Mouse (Mus musculus) erythroblast, adult 5-6 weeks (primary cell): Measurements from ENCODE around the gene Fbxl22. TPM values are rescaled to one million over a fixed set of nuclear protein-coding genes. Genes with fewer than 3 reads are reported as not detected.

Experiments used
- ATAC-seq: replicated peaks from 2 replicates; pipeline ENCODE4 v1.8.0; 2016; ENCODE audit warnings: moderate number of reproducible peaks, mild to moderate bottlenecking, moderate TSS enrichment, inconsistent platforms; ENCODE audit not compliant: poor library complexity, low FRiP score, severe bottlenecking
- total RNA-seq, 2 experiments: library from RNA; stranded (forward) in 1 of 2; stranded (reverse) in 1 of 2; fragments of 150-400 nt in 1 of 2; fragments of 200-764, 138-1000 nt in 1 of 2; gene quantifications; 2 replicates each; pipeline versions ENCODE4 v1.2.3 to v1.2.4; 2015 to 2017; ENCODE audit warnings: low replicate concordance in 2 of 2

Fbxl22 gene
- total RNA-seq, 2 experiments from 2014 or later, result 0.26 TPM; not detected in 1

- ATAC-seq, result no peak
Observed at GRCm38 (mm10) chr9:66508890-66509399, 5.4 kb downstream of the Fbxl22 start.

- ATAC-seq, result no peak
Observed at GRCm38 (mm10) chr9:66507684-66508083, 6.7 kb downstream of the Fbxl22 start.

GRCm38 (mm10) chr9:66506424-66506823 lies 8.0 kb downstream of the Fbxl22 start:
- no peak for ATAC-seq

GRCm38 (mm10) chr9:66506011-66506410 lies 8.4 kb downstream of the Fbxl22 start:
- no peak; the same call in 1 of the 2 replicates for ATAC-seq

GRCm38 (mm10) chr9:66505141-66505917 lies 9.1 kb downstream of the Fbxl22 start:
- peak; percentile 90 for ATAC-seq

GRCm38 (mm10) chr9:66504518-66504917 lies 9.9 kb downstream of the Fbxl22 start:
- 0 out of 2 replicates have a peak, but pooled peaks have one; percentile 0 for ATAC-seq

GRCm38 (mm10) chr9:66503879-66504411 lies 10.4 kb downstream of the Fbxl22 start:
- ATAC-seq, result peak; percentile 64

GRCm38 (mm10) chr9:66501248-66501647 lies 13.1 kb downstream of the Fbxl22 start:
- ATAC-seq, result no peak

GRCm38 (mm10) chr9:66493992-66494391 lies 20.4 kb downstream of the Fbxl22 start:
- ATAC-seq, result no peak

GRCm38 (mm10) chr9:66492361-66492760 lies 22.0 kb downstream of the Fbxl22 start:
- no peak for ATAC-seq

GRCm38 (mm10) chr9:66488786-66489185 lies 25.6 kb downstream of the Fbxl22 start:
- no peak for ATAC-seq

GRCm38 (mm10) chr9:66483429-66483828 lies 31.0 kb downstream of the Fbxl22 start:
- no peak for ATAC-seq

GRCm38 (mm10) chr9:66477785-66478184 lies 36.6 kb downstream of the Fbxl22 start:
- no peak for ATAC-seq

- ATAC-seq, result peak; percentile 73
Observed at GRCm38 (mm10) chr9:66465087-66465486, 49.3 kb downstream of the Fbxl22 start.

Other genes starting within 250 kb of the Fbxl22 start
- gene Herc1, start 164.1 kb downstream of the Fbxl22 start, total RNA-seq (2015; ENCODE audit: low replicate concordance), result 543 and 570 TPM in 2 replicates
- gene Herc1, start 164.1 kb downstream of the Fbxl22 start, total RNA-seq (2017; ENCODE audit: low replicate concordance), result 1,171 and 1,293 TPM in 2 replicates
- gene Usp3, start 78.5 kb upstream of the Fbxl22 start, total RNA-seq (2015; ENCODE audit: low replicate concordance), result 13.6 and 24.6 TPM in 2 replicates
- gene Usp3, start 78.5 kb upstream of the Fbxl22 start, total RNA-seq (2017; ENCODE audit: low replicate concordance), result 29.6 and 31.6 TPM in 2 replicates
- 1.5 and 4.6 TPM in 2 replicates for gene Car12, start 199.1 kb upstream of the Fbxl22 start, total RNA-seq (2015; ENCODE audit: low replicate concordance)
- gene Car12, start 199.1 kb upstream of the Fbxl22 start, total RNA-seq (2017; ENCODE audit: low replicate concordance), result not detected in 2 replicates